Mouse (Mus musculus) bone marrow, adult 2 months (tissue): Measurements from ENCODE around the gene Pecam1. TPM values are rescaled to one million over a fixed set of nuclear protein-coding genes. Genes with fewer than 3 reads are reported as not detected.
"Not testable (repeated sequence)": the region's sequence is repeated elsewhere in the genome, so short reads cannot be mapped to it uniquely, and the experiment has no call there.

Experiments used
- H3K27ac ChIP-seq: fragments of 200-500 bp; 2 replicates; pipeline ENCODE4 v1.5.1; 2012; ENCODE audit warnings: low read depth, mild to moderate bottlenecking, control low read depth, inconsistent platforms, low read length; ENCODE audit not compliant: control insufficient read depth, poor library complexity, insufficient read depth
- H3K4me1 ChIP-seq: fragments of 200-500 bp; 2 replicates; pipeline ENCODE4 v1.6.1; 2011; ENCODE audit warnings: low read length; ENCODE audit not compliant: control insufficient read depth, insufficient read depth
- H3K4me3 ChIP-seq: fragments of 200-500 bp; replicated peaks from 2 replicates; pipeline ENCODE3; 2011; ENCODE audit warnings: mild to moderate bottlenecking, low read depth, low read length, control low read depth; ENCODE audit not compliant: control insufficient read depth
- CTCF ChIP-seq: fragments of 200-500 bp; IDR thresholded peaks from 2 replicates; pipeline ENCODE4 v1.5.1; 2011; ENCODE audit warnings: low read length, control low read depth; ENCODE audit not compliant: control insufficient read depth, insufficient read depth
- POLR2A ChIP-seq: fragments of 200-500 bp; IDR thresholded peaks from 2 replicates; pipeline ENCODE4 v1.6.1; 2011; ENCODE audit warnings: low read depth, mild to moderate bottlenecking, control low read depth, low read length, borderline replicate concordance; ENCODE audit not compliant: control insufficient read depth
- WGBS: fragments of 180-500 bp; shearing (Covaris S2); methylation state at CpG from one replicate; pipeline ENCODE4 v1.1.7; 2018; 5-methylcytosine and 5-hydroxymethylcytosine counted together
- polyA plus RNA-seq: library from polyadenylated mRNA; stranded (reverse); fragments of >200 nt; gene quantifications from 2 replicates; pipeline ENCODE4 v1.2.4, GENCODE M21; 2011; ENCODE audit warnings: low replicate concordance; ENCODE audit not compliant: missing spikeins, insufficient read depth, insufficient read length

Pecam1 gene
- polyA plus RNA-seq, 1 experiment, result 33.5 TPM

DNA sequence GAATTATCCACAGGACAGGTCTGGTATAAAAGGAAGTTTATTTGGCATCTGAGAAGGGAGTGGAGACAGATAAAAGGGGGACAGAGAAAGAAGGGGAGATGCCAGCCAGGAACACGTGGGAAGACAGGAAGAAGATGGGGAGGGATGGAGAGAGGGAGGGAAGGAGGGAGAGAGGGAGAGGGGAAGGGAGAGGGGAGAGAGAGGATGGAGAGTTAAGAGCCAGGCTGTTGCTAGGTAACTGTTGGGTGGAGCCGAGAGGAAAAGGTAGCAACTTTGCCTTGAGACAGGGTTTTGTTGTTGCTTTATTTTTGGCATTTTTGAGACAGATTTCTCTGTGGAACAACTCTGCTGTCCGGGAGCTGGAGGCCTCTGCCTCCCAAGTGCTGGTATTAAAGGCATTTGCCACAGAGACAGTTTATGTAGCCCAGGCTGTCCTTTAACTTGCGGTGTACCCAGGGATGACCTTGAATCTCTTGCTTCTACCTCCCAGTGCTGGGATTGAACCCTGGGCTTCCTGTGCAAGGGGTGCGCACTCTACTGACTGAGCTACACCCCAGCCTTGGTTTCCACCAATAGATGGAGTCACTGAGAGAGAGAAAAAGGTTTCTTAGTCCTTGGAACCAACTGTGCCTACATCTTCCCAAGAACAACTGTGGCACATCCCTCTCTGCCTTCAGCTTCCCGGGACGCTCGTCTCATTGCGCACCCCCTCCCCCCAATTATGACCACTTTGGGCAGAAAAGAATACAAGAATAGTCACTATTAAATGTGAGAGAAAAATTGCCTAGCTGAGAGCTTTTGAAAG lies 111.7 kb downstream of the Pecam1 start:
- H3K4me1 ChIP-seq, result no peaks in the 10 kb centered on the region; the same call in 1 of the 2 replicates
- H3K27ac ChIP-seq, result no peak overlapping the region
- H3K4me3 ChIP-seq, result no peak overlapping the region
- TF ChIP-seq CTCF (no peak), POLR2A (no peak)
- 71% methylated on average over 9 of the region's 9 CpGs for WGBS

DNA sequence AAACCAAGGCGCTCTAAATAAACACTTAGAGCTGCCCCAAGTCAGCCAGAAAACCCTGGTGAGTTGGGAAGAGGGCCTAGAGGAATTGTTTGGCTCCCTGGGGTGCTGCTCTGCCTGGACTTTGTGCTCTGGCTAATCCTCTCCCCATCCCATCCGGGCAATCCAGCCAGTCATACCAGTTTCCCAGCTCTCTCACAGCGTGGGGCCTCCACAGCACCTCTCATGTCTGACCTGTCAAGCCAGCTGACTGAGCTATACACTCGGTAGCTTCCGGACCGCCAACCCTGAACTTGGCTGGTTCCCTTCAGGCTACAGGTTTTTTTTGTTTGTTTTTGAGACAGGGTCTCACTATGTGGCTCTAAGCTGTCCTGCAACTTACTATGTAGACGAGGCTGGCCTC lies 112.7 kb downstream of the Pecam1 start:
- H3K4me1 ChIP-seq, result no peaks in the 10 kb centered on the region; the same call in 1 of the 2 replicates
- no peak overlapping the region for H3K4me3 ChIP-seq
- H3K27ac ChIP-seq, result no peak overlapping the region
- WGBS, result 68% methylated on average over 7 of the region's 7 CpGs
- TF ChIP-seq POLR2A, result no peak
- no peak for TF ChIP-seq CTCF

- 48% methylated on average over 2 of the region's 2 CpGs for WGBS
- TF ChIP-seq CTCF (no peak), POLR2A (no peak)
- Histone ChIP-seq H3K4me1 (no peaks in the 10 kb centered on the region; the same call in 1 of the 2 replicates), H3K4me3 (no peak overlapping the region), H3K27ac (no peak overlapping the region)
These were observed 114.5 kb downstream of the Pecam1 start for GRCm38 (mm10) chr11:106635946-106636345.

DNA sequence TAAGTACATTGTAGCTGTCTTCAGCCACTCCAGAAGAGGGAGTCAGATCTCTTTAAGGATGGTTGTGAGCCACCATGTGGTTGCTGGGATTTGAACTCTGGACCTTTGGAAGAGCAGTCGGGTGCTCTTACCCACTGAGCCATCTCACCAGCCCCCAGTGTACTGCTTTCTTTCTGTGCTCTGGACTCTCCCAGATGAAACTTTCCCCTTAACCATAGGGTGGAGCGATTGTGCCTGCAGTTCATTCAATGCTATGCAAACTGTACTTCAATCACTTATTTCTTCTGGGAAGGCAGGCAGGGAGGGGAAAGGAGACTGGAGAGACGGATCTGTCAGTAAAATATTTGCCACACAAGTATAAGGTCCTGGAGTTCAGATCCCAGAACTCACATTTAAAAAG lies 116.3 kb downstream of the Pecam1 start:
- 88% methylated on average over 3 of the region's 3 CpGs for WGBS
- H3K4me1 ChIP-seq, H3K27ac ChIP-seq, H3K4me3 ChIP-seq: not testable (repeated sequence)

GRCm38 (mm10) chr11:106633456-106633855 lies 117.0 kb downstream of the Pecam1 start:
- H3K4me3 ChIP-seq, result no peak overlapping the region
- H3K27ac ChIP-seq, result no peak overlapping the region
- no peaks in the 10 kb centered on the region; the same call in 1 of the 2 replicates for H3K4me1 ChIP-seq
- no peak for TF ChIP-seq CTCF
- no peak for TF ChIP-seq POLR2A
- WGBS, result 81% methylated on average over 2 of the region's 2 CpGs

GRCm38 (mm10) chr11:106627692-106628091 lies 122.7 kb downstream of the Pecam1 start:
- Histone ChIP-seq H3K27ac (no peak overlapping the region), H3K4me3 (no peak overlapping the region), H3K4me1 (peaks cover 8% of the 10 kb centered on the region)
- 18% methylated on average over 6 of the region's 6 CpGs for WGBS
- TF ChIP-seq CTCF (peak; percentile 82), POLR2A (no peak)

DNA sequence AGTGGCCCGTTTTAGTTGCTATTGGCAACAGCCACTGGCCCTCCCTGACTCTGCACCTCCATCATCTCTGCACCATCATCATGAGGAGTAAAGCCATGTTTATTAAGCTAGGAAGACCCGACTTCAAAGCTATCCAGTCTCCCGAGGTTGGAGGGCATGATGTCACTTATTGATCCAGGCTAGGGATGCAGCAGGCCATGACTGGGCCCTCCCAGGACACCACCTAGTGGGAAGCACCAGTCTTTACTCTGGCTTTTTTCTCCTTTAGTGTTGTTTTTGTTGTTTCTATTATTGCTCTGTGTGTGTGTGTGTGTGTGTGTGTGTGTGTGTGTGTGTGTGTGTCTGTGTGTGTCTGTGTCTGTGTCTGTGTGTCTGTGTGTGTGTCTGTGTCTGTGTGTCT lies 124.9 kb downstream of the Pecam1 start:
- TF ChIP-seq POLR2A, result no peak
- no peak for TF ChIP-seq CTCF
- Histone ChIP-seq H3K4me3 (no peak overlapping the region), H3K4me1 (peaks cover 9% of the 10 kb centered on the region), H3K27ac (no peak overlapping the region)
- WGBS, result 59% methylated on average over 3 of the region's 3 CpGs

DNA sequence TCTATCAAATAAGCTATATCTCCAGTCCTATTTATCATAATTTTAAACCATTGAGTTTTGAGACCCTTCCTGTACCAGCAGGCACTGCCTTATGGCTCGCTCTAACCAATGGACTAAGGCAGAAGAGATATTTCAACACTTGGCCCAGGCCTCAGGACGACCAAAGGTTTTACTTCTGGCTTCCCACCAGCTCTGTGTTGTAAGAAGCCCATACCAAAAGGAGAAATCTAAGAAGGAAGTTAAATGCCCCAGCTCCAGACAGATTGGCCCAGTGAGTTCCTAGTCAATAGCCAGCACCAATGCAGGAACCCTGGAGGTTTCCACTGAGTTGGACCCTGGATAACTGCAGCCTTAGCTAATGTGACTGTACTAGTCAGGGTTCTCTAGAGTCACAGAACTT lies 126.8 kb downstream of the Pecam1 start:
- no peak overlapping the region for H3K4me3 ChIP-seq
- WGBS, result 19% methylated on average over 2 of the region's 2 CpGs
- H3K4me1 ChIP-seq, result peaks cover 14% of the 10 kb centered on the region
- TF ChIP-seq CTCF (no peak), POLR2A (no peak)
- H3K27ac ChIP-seq, result peak overlapping the region; percentile 74; the same call in 1 of the 2 replicates
